Mouse (Mus musculus): ENCODE results near the gene Coil. TPM values are rescaled to one million over a fixed set of nuclear protein-coding genes. Genes with fewer than 3 reads are reported as not detected.
"Not testable (repeated sequence)": the region's sequence is repeated elsewhere in the genome, so short reads cannot be mapped to it uniquely, and the experiment has no call there.

Gene Coil
- polyA plus RNA-seq, 1 experiment from 2014 or later = 18.3 TPM

- H3K9ac ChIP-seq = no peak overlapping the region
- H3K27ac ChIP-seq = no peak overlapping the region
- no peaks in the 10 kb centered on the region for H3K4me1 ChIP-seq
- no peaks in the 10 kb centered on the region for H3K9me3 ChIP-seq (replicated peaks)
- H3K36me3 ChIP-seq = peaks cover 15% of the 10 kb centered on the region
- no peaks in the 10 kb centered on the region for H3K27me3 ChIP-seq
- no peak overlapping the region for H3K4me2 ChIP-seq
- ATAC-seq (replicated peaks; ENCODE audit: low FRiP score) = no peak
- no peak overlapping the region for H3K4me3 ChIP-seq (replicated peaks)
These were observed 64.5 kb downstream of the Coil start for GRCm38 (mm10) chr11:89034592-89034991.

GRCm38 (mm10) chr11:89035552-89035951 lies 65.5 kb downstream of the Coil start:
- Histone ChIP-seq H3K36me3 (peaks cover 24% of the 10 kb centered on the region), H3K4me1 (no peaks in the 10 kb centered on the region), H3K9me3 (replicated peaks) (no peaks in the 10 kb centered on the region), H3K4me3 (replicated peaks) (no peak overlapping the region), H3K27ac (no peak overlapping the region), H3K27me3 (no peaks in the 10 kb centered on the region), H3K9ac (no peak overlapping the region), H3K4me2 (no peak overlapping the region)
- no peak for ATAC-seq (replicated peaks; ENCODE audit: low FRiP score)
- WGBS = 74% methylated on average over 3 of the region's 3 CpGs

DNA sequence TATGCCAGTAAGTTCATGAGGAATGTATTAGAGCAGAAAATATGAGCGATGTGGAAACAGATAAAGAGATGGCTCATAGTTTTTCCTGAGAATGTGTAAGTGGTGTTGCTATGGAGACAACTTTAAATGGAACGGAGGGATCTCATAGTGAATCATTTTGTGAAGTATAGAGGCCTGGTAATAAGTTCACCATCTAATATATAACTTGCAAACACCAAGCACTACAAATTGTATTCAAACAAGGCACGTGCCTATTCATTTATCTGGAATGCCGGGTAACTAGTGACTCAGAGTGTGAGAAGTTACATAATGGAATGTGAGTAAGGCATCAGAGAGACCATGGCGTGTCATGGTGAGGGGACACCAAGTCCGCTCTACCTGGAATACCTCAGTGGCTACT lies 68.4 kb downstream of the Coil start:
- H3K9ac ChIP-seq = no peak overlapping the region
- 92% methylated on average over 6 of the region's 6 CpGs for WGBS

GRCm38 (mm10) chr11:89039325-89039724 lies 69.3 kb downstream of the Coil start:
- no peak overlapping the region for H3K4me3 ChIP-seq (replicated peaks)
- no peak overlapping the region for H3K4me2 ChIP-seq
- no peak for ATAC-seq (replicated peaks; ENCODE audit: low FRiP score)
- WGBS = 31% methylated on average over 3 of the region's 3 CpGs
- no peaks in the 10 kb centered on the region for H3K4me1 ChIP-seq
- H3K27me3 ChIP-seq = no peaks in the 10 kb centered on the region
- H3K36me3 ChIP-seq = peaks cover 57% of the 10 kb centered on the region
- no peaks in the 10 kb centered on the region for H3K9me3 ChIP-seq (replicated peaks)
- no peak overlapping the region for H3K9ac ChIP-seq
- H3K27ac ChIP-seq = no peak overlapping the region

More for the DNA sequence above, 68.4 kb downstream of the Coil start:
- Histone ChIP-seq H3K4me2 (no peak overlapping the region), H3K27ac (no peak overlapping the region), H3K9me3 (replicated peaks) (no peaks in the 10 kb centered on the region), H3K27me3 (no peaks in the 10 kb centered on the region), H3K4me3 (replicated peaks) (no peak overlapping the region), H3K4me1 (no peaks in the 10 kb centered on the region), H3K36me3 (peaks cover 51% of the 10 kb centered on the region)
- no peak for ATAC-seq (replicated peaks; ENCODE audit: low FRiP score)

DNA sequence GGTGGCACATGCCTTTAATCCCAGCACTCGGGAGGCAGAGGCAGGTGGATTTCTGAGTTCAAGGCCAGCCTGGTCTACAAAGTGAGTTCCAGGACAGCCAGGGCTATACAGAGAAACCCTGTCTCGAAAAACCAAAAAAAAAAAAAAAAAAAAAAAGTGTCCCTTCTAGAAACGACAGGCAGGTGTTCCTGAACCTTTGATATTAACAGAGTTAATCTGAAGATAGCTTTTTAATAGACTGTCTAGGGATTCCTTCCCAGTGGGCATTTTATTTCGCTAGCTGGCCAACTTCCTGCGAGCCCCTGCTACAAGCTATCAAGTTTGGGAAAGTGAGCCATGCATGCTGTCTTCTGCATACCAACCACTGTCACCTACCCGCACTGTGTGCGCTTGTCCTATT lies 71.0 kb downstream of the Coil start:
- not testable (repeated sequence) for H3K4me3 ChIP-seq (replicated peaks); H3K4me1 ChIP-seq; H3K9me3 ChIP-seq (replicated peaks); H3K27ac ChIP-seq; H3K27me3 ChIP-seq; H3K9ac ChIP-seq; ATAC-seq (replicated peaks; ENCODE audit: low FRiP score); H3K4me2 ChIP-seq
- H3K36me3 ChIP-seq = peaks cover 75% of the 10 kb centered on the region
- WGBS = 90% methylated on average over 6 of the region's 7 CpGs

Other genes starting within 250 kb of the Coil start
- 20.8 and 22.2 TPM in 2 replicates for gene Akap1, start 105.7 kb upstream of the Coil start, polyA plus RNA-seq (2015; fragmentation: Nextera tagmentation; extraction: Ambion mirVana)
- gene Scpep1, start 14.8 kb upstream of the Coil start, polyA plus RNA-seq (2015; fragmentation: Nextera tagmentation; extraction: Ambion mirVana) = 128 and 130 TPM in 2 replicates
- not detected in 2 replicates for gene Elobl, start 3.3 kb upstream of the Coil start, polyA plus RNA-seq (2015; fragmentation: Nextera tagmentation; extraction: Ambion mirVana)
- gene Trim25, start 29.1 kb downstream of the Coil start, polyA plus RNA-seq (2015; fragmentation: Nextera tagmentation; extraction: Ambion mirVana) = 14.5 and 16.4 TPM in 2 replicates
- gene Dgke, start 96.6 kb downstream of the Coil start, polyA plus RNA-seq (2015; fragmentation: Nextera tagmentation; extraction: Ambion mirVana) = 4.3 and 4.6 TPM in 2 replicates
- gene Gm525, start 103.6 kb downstream of the Coil start, polyA plus RNA-seq (2015; fragmentation: Nextera tagmentation; extraction: Ambion mirVana) = not detected in 2 replicates

Data from kidney, embryonic 15.5 days (tissue).